Mouse (Mus musculus) telencephalon, adult 2 months (tissue): ENCODE data around the gene Hvcn1.

Experiments used
- DNase-seq: peaks from one replicate; pipeline ENCODE4 v3.0.0-alpha.2; 2011; ENCODE audit warnings: low read depth, low spot score

Hvcn1 gene

GRCm38 (mm10) chr5:122267136-122267535 lies 60.5 kb downstream of the Hvcn1 start:
- no peak for DNase-seq

DNA sequence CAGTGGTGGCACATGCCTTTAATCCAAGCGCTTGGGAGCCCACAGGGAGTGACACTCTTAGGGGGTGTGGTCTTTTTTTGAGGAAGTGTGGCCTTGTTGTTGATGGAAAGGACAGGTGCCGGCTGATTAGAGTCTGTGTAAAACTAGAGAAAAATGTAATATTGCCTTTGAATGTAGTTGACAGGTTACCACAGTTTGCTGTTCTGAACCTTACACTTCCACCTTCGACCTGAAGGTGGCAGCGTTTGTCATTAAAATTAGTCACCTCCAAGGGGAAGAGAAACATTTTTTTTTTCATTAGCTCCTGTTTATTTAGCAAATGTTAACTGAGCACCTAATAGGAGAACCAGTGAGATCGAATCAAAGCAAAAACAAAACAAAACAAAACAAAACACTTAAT lies 61.3 kb downstream of the Hvcn1 start:
- no peak for DNase-seq

DNA sequence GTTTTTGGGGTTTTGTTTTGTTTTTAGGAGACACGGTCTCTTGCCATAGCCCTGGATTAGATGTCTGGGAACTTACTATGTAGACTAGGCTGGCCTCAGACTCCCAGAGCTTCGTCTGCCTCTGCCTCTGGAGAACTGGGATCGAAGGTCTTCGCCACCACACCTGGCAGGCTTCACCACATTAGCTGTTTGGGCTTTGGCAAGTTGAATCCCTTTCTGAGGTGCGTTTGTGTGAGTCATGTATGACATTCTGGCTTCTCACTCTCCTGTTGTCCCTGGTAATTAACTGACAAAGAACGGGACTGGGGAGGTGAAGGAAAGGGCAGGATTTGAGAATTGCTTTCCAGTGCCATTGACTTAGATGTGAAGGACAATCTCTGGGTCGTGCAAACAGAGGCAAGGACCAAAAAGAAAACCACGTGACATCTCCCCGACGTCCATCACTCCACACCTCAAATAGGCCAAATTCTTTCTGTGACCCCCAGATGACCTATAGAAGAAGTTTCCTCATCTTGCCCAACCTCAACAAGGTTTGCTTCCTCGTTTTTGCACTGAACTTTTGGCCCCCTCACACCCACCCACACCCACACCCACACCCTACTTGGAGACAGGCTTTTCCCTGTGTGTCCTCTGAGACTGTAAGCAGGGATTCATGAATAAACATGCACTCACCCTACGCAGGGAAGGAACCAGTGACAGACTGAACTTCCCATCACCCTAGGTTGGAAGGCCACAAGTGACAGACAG lies 62.4 kb downstream of the Hvcn1 start:
- DNase-seq, result no peak

GRCm38 (mm10) chr5:122272821-122273220 lies 66.2 kb downstream of the Hvcn1 start:
- no peak for DNase-seq

- DNase-seq, result no peak
Observed at GRCm38 (mm10) chr5:122274785-122275184, 68.2 kb downstream of the Hvcn1 start.

DNA sequence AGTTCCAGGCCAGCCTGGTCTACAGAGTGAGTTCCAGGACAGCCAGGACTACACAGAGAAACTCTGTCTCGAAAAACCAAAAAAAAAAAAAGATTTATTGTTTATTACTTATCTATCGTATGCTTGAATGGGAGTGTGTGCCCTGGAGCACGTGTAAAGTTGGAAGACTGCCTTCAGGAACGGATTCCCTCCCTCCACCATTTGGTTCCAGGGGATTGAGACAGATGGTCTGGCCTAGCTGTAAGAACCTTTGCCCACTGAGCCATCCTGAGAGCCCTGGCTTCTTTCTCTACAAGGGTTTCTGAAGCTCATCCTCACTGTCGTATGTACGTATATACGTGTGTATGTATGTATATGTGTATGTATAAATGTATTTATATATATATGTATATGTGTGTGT lies 72.3 kb downstream of the Hvcn1 start:
- no peak for DNase-seq

- DNase-seq, result no peak
Observed at GRCm38 (mm10) chr5:122279799-122280421, 73.3 kb downstream of the Hvcn1 start.

DNA sequence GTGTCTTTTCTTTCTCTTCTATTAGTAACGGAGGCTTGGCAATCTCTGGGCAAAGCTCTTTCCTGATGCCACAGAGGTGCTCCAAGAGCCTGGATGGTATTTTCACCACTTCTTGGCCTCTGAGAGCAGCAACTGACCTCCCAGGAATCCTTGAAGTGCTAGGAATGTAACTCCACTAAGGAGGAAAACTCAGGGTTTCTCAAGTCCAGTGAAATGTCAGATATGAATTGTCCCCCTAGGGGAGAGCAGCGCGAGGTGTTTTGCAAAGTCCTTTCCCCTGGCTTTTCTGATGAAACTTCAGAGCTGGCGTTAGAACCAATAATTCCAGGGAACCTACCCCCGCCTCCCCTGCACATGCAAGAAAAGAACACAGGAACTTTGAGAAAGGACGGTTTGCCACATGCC lies 73.8 kb downstream of the Hvcn1 start:
- DNase-seq, result no peak

DNA sequence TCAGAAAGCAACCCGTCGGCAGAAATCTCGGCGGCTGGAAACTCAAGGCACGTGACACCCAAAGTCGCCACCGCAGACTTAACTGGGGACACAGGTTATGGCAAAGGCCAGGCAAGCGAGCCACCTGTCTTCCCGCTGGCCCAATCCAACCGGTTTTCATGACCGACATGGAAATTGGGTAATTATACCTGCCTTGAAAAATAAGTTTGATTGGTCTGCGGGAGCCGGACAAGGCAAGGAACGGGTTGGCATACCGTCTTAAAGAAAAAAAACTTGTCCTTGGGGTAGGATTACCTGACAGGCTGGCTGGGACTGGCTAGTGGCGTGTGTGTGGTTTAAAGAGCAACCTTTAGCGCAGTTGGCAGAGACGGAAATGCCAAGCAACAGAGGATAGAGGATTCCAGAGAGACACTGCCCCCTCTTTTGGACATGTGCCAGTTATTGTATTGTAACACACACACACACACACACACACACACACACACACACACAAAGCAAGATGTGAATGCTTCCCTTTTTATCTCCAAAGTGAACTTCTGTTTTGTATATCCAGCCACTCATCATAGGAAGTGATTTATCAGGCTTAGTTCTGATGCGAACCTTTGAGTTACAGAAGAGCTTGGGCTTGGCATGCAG lies 74.3 kb downstream of the Hvcn1 start:
- no peak for DNase-seq

DNA sequence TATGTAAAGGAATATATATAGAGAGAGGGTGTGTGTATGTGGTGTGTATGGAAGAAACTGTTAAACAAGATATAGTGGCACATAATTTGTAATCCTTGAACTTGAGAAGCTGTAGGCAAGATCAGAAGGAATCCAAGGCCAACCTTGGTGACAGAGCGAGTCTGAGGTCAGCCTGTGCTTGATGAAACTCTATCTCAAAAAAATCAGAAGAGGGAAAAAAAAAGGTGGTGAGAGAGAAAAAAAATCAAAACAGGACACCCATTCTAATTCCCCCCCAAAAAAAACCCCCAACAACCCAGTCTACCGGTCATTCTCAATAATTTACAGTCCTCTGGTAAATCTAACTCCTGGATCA lies 77.2 kb downstream of the Hvcn1 start:
- no peak for DNase-seq

- DNase-seq, result peak; percentile 83
Observed at GRCm38 (mm10) chr5:122284183-122285028, 77.8 kb downstream of the Hvcn1 start, which contains the start of gene Pptc7. Pptc7 (plus strand) TSS chr5:122284365.

- DNase-seq, result no peak
Observed at GRCm38 (mm10) chr5:122285029-122285766, 78.6 kb downstream of the Hvcn1 start.

DNA sequence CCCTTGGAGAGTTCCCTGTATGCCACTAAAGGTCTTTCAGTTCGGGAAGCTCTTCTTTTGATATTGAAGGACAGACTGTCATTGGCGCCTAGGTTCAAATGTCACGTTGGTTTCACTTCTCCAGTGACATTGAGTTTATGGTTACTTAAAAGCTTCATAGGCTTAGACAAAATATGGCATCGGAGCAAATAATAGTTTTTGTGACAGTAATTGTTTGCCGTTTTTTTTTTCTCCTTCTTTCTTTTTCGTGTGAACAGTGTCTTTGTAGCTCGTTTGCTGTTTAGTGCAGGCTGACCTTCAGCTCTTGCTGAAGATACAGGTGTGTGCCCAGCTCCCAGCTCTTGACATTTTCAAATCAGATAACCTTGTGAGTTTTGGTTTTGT lies 79.2 kb downstream of the Hvcn1 start:
- no peak for DNase-seq

DNA sequence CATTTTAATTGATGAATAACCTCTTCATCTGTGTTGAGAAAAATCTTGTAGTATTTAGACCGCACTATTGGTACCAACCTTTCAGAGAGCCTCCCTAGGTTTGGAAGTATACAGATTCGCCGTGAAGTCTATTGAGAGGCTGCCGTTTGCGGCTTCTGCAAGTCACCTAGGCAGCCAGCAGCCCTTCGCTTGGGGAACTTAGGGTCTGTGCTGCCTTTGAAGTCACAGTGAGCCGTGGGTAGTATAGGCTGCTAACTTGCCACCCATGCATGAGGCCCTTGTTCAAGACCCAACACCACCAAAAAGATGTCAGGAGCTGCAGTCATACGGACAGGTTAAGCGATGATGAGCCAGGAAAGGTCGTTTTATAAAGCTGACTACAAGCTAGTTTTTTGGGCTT lies 79.6 kb downstream of the Hvcn1 start:
- DNase-seq, result no peak

- no peak for DNase-seq
Observed at GRCm38 (mm10) chr5:122287026-122287425, 80.4 kb downstream of the Hvcn1 start.

DNA sequence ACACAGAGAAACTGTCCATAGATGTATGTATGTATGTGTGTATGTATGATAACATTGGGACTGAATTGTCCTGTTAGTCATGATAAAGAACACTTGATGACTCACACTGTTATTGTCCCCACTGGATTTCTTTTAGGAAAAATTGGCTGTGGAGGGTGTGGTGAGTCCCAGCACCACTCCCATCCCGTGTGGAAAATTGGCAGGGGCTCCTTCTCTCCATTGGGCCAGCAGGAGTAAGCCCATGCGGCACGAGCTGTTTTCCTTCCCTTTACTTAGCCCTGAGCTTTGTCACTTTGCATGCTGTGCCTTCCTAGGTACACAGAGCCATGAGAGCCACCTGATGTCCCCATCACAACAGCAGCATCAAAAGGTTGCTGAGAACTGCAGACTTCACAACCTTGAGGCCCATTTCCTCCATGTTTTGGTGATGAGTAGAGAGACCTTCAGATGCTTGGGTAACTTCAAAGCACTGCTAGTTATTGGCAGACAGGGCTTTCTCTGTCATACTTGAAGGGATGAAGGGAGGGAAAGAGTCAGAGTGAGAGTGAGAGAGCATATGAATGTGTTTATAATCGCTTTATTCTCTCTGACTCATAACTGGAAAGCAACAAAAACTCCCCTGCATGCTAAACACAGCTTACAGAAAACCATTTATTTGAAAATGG lies 81.7 kb downstream of the Hvcn1 start:
- no peak for DNase-seq

DNA sequence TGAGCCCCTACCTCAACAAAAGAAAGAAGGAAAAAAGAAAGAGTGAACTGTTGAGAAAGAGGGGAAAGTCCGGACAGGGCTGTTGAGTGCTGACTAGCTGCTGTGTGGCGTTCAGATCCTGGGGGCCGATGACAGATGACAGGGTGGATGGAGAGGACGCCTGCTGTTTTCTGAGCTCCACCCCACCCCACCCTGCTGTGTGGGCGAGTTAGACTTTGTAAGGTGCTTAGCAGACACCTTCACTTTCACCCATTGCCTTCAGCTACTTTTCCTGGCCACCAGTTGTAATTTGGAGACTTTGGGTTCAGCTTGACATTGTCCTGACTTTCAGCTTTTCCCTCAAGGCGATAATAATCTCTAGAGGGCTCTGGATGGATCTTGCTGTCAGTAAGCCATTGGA lies 84.5 kb downstream of the Hvcn1 start:
- no peak for DNase-seq
